Mouse (Mus musculus): ENCODE data around the gene Parvb. TPM values are rescaled to one million over a fixed set of nuclear protein-coding genes. Genes with fewer than 3 reads are reported as not detected.

The Parvb gene
- polyA plus RNA-seq, 1 experiment, result 8.5 TPM

GRCm38 (mm10) chr15:84230661-84231060 is 1.2 kb upstream of the Parvb start:
- H3K27ac ChIP-seq (ENCODE audit: insufficient read depth, low read depth, low read length), result 0 out of 2 replicates have a peak overlapping the region, but pooled peaks have one; percentile 35
- no peak overlapping the region for H3K4me3 ChIP-seq (ENCODE audit: insufficient read depth, low read depth, low read length)
- TF ChIP-seq CTCF (conservative IDR thresholded peaks at IDR 0.05; ENCODE audit: insufficient read depth, insufficient read length, low read depth, low read length) (no peak), POLR2A (IDR thresholded peaks at IDR 0.05; ENCODE audit: low read depth, low read length) (no peak)
- DNase-seq, result no peak
- H3K27me3 ChIP-seq (replicated peaks; ENCODE audit: control insufficient read depth, insufficient read depth, low read length), result no peaks in the 10 kb centered on the region
- no peaks in the 10 kb centered on the region for H3K4me1 ChIP-seq (ENCODE audit: control insufficient read depth, insufficient read depth, low read length)
- WGBS, result 47% methylated on average over 5 of the region's 5 CpGs
- no peaks in the 10 kb centered on the region for H3K36me3 ChIP-seq (ENCODE audit: control insufficient read depth, insufficient read depth, low read length)

- TF ChIP-seq CTCF (conservative IDR thresholded peaks at IDR 0.05; ENCODE audit: insufficient read depth, insufficient read length, low read depth, low read length) (no peak), POLR2A (IDR thresholded peaks at IDR 0.05; ENCODE audit: low read depth, low read length) (no peak)
- DNase-seq, result peak; percentile 62
- Histone ChIP-seq H3K27ac (ENCODE audit: insufficient read depth, low read depth, low read length) (peak overlapping the region; percentile 35; the same call in 1 of the 2 replicates), H3K4me3 (ENCODE audit: insufficient read depth, low read depth, low read length) (peak overlapping the region; percentile 44), H3K36me3 (ENCODE audit: control insufficient read depth, insufficient read depth, low read length) (no peaks in the 10 kb centered on the region), H3K27me3 (replicated peaks; ENCODE audit: control insufficient read depth, insufficient read depth, low read length) (no peaks in the 10 kb centered on the region), H3K4me1 (ENCODE audit: control insufficient read depth, insufficient read depth, low read length) (no peaks in the 10 kb centered on the region)
- 22% methylated on average over 16 of the region's 16 CpGs for whole genome bisulfite sequencing
Measured at GRCm38 (mm10) chr15:84231113-84231712, 630 bp upstream of the Parvb start.

GRCm38 (mm10) chr15:84232609-84233008 is 766 bp downstream of the Parvb start:
- Histone ChIP-seq H3K27ac (ENCODE audit: insufficient read depth, low read depth, low read length) (0 out of 2 replicates have a peak overlapping the region, but pooled peaks have one; percentile 7), H3K4me3 (ENCODE audit: insufficient read depth, low read depth, low read length) (0 out of 2 replicates have a peak overlapping the region, but pooled peaks have one; percentile 4), H3K36me3 (ENCODE audit: control insufficient read depth, insufficient read depth, low read length) (no peaks in the 10 kb centered on the region), H3K4me1 (ENCODE audit: control insufficient read depth, insufficient read depth, low read length) (no peaks in the 10 kb centered on the region), H3K27me3 (replicated peaks; ENCODE audit: control insufficient read depth, insufficient read depth, low read length) (no peaks in the 10 kb centered on the region)
- no peak for TF ChIP-seq CTCF (conservative IDR thresholded peaks at IDR 0.05; ENCODE audit: insufficient read depth, insufficient read length, low read depth, low read length)
- TF ChIP-seq POLR2A (IDR thresholded peaks at IDR 0.05; ENCODE audit: low read depth, low read length), result no peak
- 27% methylated on average over 8 of the region's 8 CpGs for WGBS
- DNase-seq, result no peak

- Histone ChIP-seq H3K4me3 (ENCODE audit: insufficient read depth, low read depth, low read length) (no peak overlapping the region), H3K27me3 (replicated peaks; ENCODE audit: control insufficient read depth, insufficient read depth, low read length) (no peaks in the 10 kb centered on the region), H3K36me3 (ENCODE audit: control insufficient read depth, insufficient read depth, low read length) (no peaks in the 10 kb centered on the region), H3K4me1 (ENCODE audit: control insufficient read depth, insufficient read depth, low read length) (no peaks in the 10 kb centered on the region), H3K27ac (ENCODE audit: insufficient read depth, low read depth, low read length) (peak overlapping the region; percentile 30)
- TF ChIP-seq POLR2A (IDR thresholded peaks at IDR 0.05; ENCODE audit: low read depth, low read length) (no peak), CTCF (conservative IDR thresholded peaks at IDR 0.05; ENCODE audit: insufficient read depth, insufficient read length, low read depth, low read length) (no peak)
- WGBS, result 87% methylated on average over 7 of the region's 7 CpGs
- DNase-seq, result no peak
Measured at GRCm38 (mm10) chr15:84234794-84235581, 3.1 kb downstream of the Parvb start.

GRCm38 (mm10) chr15:84235646-84236045 is 3.8 kb downstream of the Parvb start:
- 82% methylated on average over 7 of the region's 7 CpGs for WGBS
- Histone ChIP-seq H3K36me3 (ENCODE audit: control insufficient read depth, insufficient read depth, low read length) (no peaks in the 10 kb centered on the region), H3K4me3 (ENCODE audit: insufficient read depth, low read depth, low read length) (no peak overlapping the region), H3K27ac (ENCODE audit: insufficient read depth, low read depth, low read length) (peak overlapping the region; percentile 63), H3K27me3 (replicated peaks; ENCODE audit: control insufficient read depth, insufficient read depth, low read length) (no peaks in the 10 kb centered on the region), H3K4me1 (ENCODE audit: control insufficient read depth, insufficient read depth, low read length) (no peaks in the 10 kb centered on the region)
- DNase-seq, result peak; percentile 87
- TF ChIP-seq POLR2A (IDR thresholded peaks at IDR 0.05; ENCODE audit: low read depth, low read length), result no peak
- TF ChIP-seq CTCF (conservative IDR thresholded peaks at IDR 0.05; ENCODE audit: insufficient read depth, insufficient read length, low read depth, low read length), result no peak

GRCm38 (mm10) chr15:84238552-84238951 is 6.7 kb downstream of the Parvb start:
- TF ChIP-seq POLR2A (IDR thresholded peaks at IDR 0.05; ENCODE audit: low read depth, low read length) (no peak), CTCF (conservative IDR thresholded peaks at IDR 0.05; ENCODE audit: insufficient read depth, insufficient read length, low read depth, low read length) (no peak)
- Histone ChIP-seq H3K4me1 (ENCODE audit: control insufficient read depth, insufficient read depth, low read length) (no peaks in the 10 kb centered on the region), H3K36me3 (ENCODE audit: control insufficient read depth, insufficient read depth, low read length) (no peaks in the 10 kb centered on the region), H3K27ac (ENCODE audit: insufficient read depth, low read depth, low read length) (no peak overlapping the region), H3K27me3 (replicated peaks; ENCODE audit: control insufficient read depth, insufficient read depth, low read length) (no peaks in the 10 kb centered on the region), H3K4me3 (ENCODE audit: insufficient read depth, low read depth, low read length) (no peak overlapping the region)
- 28% methylated on average over 15 of the region's 15 CpGs for WGBS
- DNase-seq, result no peak

- Histone ChIP-seq H3K27me3 (replicated peaks; ENCODE audit: control insufficient read depth, insufficient read depth, low read length) (no peaks in the 10 kb centered on the region), H3K27ac (ENCODE audit: insufficient read depth, low read depth, low read length) (no peak overlapping the region), H3K4me1 (ENCODE audit: control insufficient read depth, insufficient read depth, low read length) (no peaks in the 10 kb centered on the region), H3K36me3 (ENCODE audit: control insufficient read depth, insufficient read depth, low read length) (no peaks in the 10 kb centered on the region), H3K4me3 (ENCODE audit: insufficient read depth, low read depth, low read length) (no peak overlapping the region)
- 24% methylated on average over 16 of the region's 16 CpGs for WGBS
- TF ChIP-seq POLR2A (IDR thresholded peaks at IDR 0.05; ENCODE audit: low read depth, low read length) (no peak), CTCF (conservative IDR thresholded peaks at IDR 0.05; ENCODE audit: insufficient read depth, insufficient read length, low read depth, low read length) (no peak)
- DNase-seq, result no peak
Measured at GRCm38 (mm10) chr15:84238991-84239401, 7.2 kb downstream of the Parvb start.

All from kidney, adult 2 months (tissue).